Mouse (Mus musculus): Measurements from ENCODE around the gene Pgpep1. TPM values are rescaled to one million over a fixed set of nuclear protein-coding genes. Genes with fewer than 3 reads are reported as not detected.

Pgpep1 gene
- total and polyA plus RNA-seq, 3 experiments = 12.3 to 30.0 (median 22.9) TPM

- H3K9ac ChIP-seq (ENCODE audit: insufficient read depth, low read depth) = 0 out of 2 replicates have a peak overlapping the region, but pooled peaks have one; percentile 27
- no peaks in the 10 kb centered on the region for H3K9me3 ChIP-seq (replicated peaks; ENCODE audit: low read length)
- peak; percentile 56 for DNase-seq (ENCODE audit: extremely low read depth)
- dilution Hi-C loops (cut with MboI; ENCODE audit: extremely low pct_ligation_motif_present, extremely low pct_unique_long_range_greater_than_20kb, low sequenced_read_pairs) = no loop called here
- peak overlapping the region; percentile 2; the same call in 1 of the 2 replicates for H3K4me2 ChIP-seq (ENCODE audit: insufficient read depth, low read depth, poor library complexity, severe bottlenecking)
- H3K27ac ChIP-seq (ENCODE audit: insufficient read depth, low read depth) = peak overlapping the region; percentile 19; the same call in 1 of the 2 replicates
- no peaks in the 10 kb centered on the region for H3K27me3 ChIP-seq (replicated peaks)
- H3K4me1 ChIP-seq (ENCODE audit: control insufficient read depth in 1 of 2, insufficient read depth in 2 of 2) = peaks cover 18 to 71% of the 10 kb centered on the region in 2 experiments
- H3K36me3 ChIP-seq (replicated peaks in 1 of 2; ENCODE audit: control insufficient read depth in 1 of 2, insufficient read depth in 1 of 2, low read length in 1 of 2) = no peaks in the 10 kb centered on the region
- in situ Hi-C loops (cut with MboI; ENCODE audit: low pct_ligation_motif_present, low pct_unique_long_range_greater_than_20kb, low sequenced_read_pairs) = no loop called here
- no peak for TF ChIP-seq JUN (IDR thresholded peaks at IDR 0.05; ENCODE audit: insufficient read depth, low read depth, low read length)
- TF ChIP-seq PAX5 (IDR thresholded peaks at IDR 0.05; ENCODE audit: low read length) = no peak
- TF ChIP-seq CTCF (conservative IDR thresholded peaks at IDR 0.05 in 1 of 2, IDR thresholded peaks at IDR 0.05 in 1 of 2; ENCODE audit: low read depth in 2 of 2, low read length in 2 of 2) = no peak
- TF ChIP-seq TBP (conservative IDR thresholded peaks at IDR 0.05; ENCODE audit: low read depth, low read length) = no peak
- TF ChIP-seq TCF12 (IDR thresholded peaks at IDR 0.05; ENCODE audit: low read depth, low read length) = peak; percentile 55; the same call in 1 of the 2 replicates
- TF ChIP-seq CHD1 (IDR thresholded peaks at IDR 0.05; ENCODE audit: low read depth, low read length) = no peak
- TF ChIP-seq IRF4 (IDR thresholded peaks at IDR 0.05; ENCODE audit: low read depth, low read length) = 0 out of 2 replicates have a peak, but pooled peaks have one; percentile 26
- TF ChIP-seq EP300 (IDR thresholded peaks at IDR 0.05; ENCODE audit: low read length) = peak; percentile 40; the same call in 1 of the 2 replicates
- 0 out of 2 replicates have a peak, but pooled peaks have one; percentile 13 for TF ChIP-seq NELFE (IDR thresholded peaks at IDR 0.05; ENCODE audit: low read depth, low read length)
- TF ChIP-seq HCFC1 (IDR thresholded peaks at IDR 0.05; ENCODE audit: low read depth, low read length) = peak; percentile 42
- peak; percentile 91 for TF ChIP-seq ELF1 (IDR thresholded peaks at IDR 0.05; ENCODE audit: low read depth, low read length)
- TF ChIP-seq MAZ (IDR thresholded peaks at IDR 0.05; ENCODE audit: low read depth, low read length) = 0 out of 2 replicates have a peak, but pooled peaks have one; percentile 53
- TF ChIP-seq MYC (IDR thresholded peaks at IDR 0.05; ENCODE audit: low read depth, low read length) = 0 out of 2 replicates have a peak, but pooled peaks have one; percentile 23
- no peaks in the 10 kb centered on the region for H3K79me2 ChIP-seq (replicated peaks; ENCODE audit: control insufficient read depth, extremely low read depth, insufficient read depth, poor library complexity, severe bottlenecking)
- H3K4me3 ChIP-seq (replicated peaks in 1 of 3; ENCODE audit: low read depth in 2 of 3, low read length in 2 of 3, poor library complexity in 1 of 3) = peak overlapping the region in 1 of 3 experiments; percentile 13
Measured at GRCm38 (mm10) chr8:70693636-70694035, 33.4 kb upstream of the Pgpep1 start.

- Histone ChIP-seq H3K9ac (ENCODE audit: insufficient read depth, low read depth) (no peak overlapping the region), H3K9me3 (replicated peaks; ENCODE audit: low read length) (no peaks in the 10 kb centered on the region), H3K4me1 (ENCODE audit: control insufficient read depth in 1 of 2, insufficient read depth in 2 of 2) (peaks cover 18 to 60% of the 10 kb centered on the region in 2 experiments), H3K79me2 (replicated peaks; ENCODE audit: control insufficient read depth, extremely low read depth, insufficient read depth, poor library complexity, severe bottlenecking) (no peaks in the 10 kb centered on the region), H3K27me3 (replicated peaks) (no peaks in the 10 kb centered on the region), H3K27ac (ENCODE audit: insufficient read depth, low read depth) (no peak overlapping the region), H3K36me3 (replicated peaks in 1 of 2; ENCODE audit: control insufficient read depth in 1 of 2, insufficient read depth in 1 of 2, low read length in 1 of 2) (no peaks in the 10 kb centered on the region), H3K4me3 (replicated peaks in 1 of 3; ENCODE audit: low read depth in 2 of 3, low read length in 2 of 3, poor library complexity in 1 of 3) (no peak overlapping the region), H3K4me2 (ENCODE audit: insufficient read depth, low read depth, poor library complexity, severe bottlenecking) (no peak overlapping the region)
- DNase-seq (ENCODE audit: extremely low read depth) = no peak
- dilution Hi-C loops (cut with MboI; ENCODE audit: extremely low pct_ligation_motif_present, extremely low pct_unique_long_range_greater_than_20kb, low sequenced_read_pairs) = no loop called here
- in situ Hi-C loops (cut with MboI; ENCODE audit: low pct_ligation_motif_present, low pct_unique_long_range_greater_than_20kb, low sequenced_read_pairs) = no loop called here
- TF ChIP-seq CHD1 (IDR thresholded peaks at IDR 0.05; ENCODE audit: low read depth, low read length) = no peak
- TF ChIP-seq USF2 (conservative IDR thresholded peaks at IDR 0.05; ENCODE audit: low read depth, low read length) = no peak
- TF ChIP-seq NRF1 (IDR thresholded peaks at IDR 0.05; ENCODE audit: low read depth, low read length) = no peak
Measured at GRCm38 (mm10) chr8:70691727-70692231, 31.6 kb upstream of the Pgpep1 start.
